Mouse (Mus musculus): Measurements from ENCODE around the gene Ccdc57. TPM values are rescaled to one million over a fixed set of nuclear protein-coding genes. Genes with fewer than 3 reads are reported as not detected.

Gene Ccdc57
- total RNA-seq (2023): 3.4 and 4.2 TPM in 2 replicates

DNA sequence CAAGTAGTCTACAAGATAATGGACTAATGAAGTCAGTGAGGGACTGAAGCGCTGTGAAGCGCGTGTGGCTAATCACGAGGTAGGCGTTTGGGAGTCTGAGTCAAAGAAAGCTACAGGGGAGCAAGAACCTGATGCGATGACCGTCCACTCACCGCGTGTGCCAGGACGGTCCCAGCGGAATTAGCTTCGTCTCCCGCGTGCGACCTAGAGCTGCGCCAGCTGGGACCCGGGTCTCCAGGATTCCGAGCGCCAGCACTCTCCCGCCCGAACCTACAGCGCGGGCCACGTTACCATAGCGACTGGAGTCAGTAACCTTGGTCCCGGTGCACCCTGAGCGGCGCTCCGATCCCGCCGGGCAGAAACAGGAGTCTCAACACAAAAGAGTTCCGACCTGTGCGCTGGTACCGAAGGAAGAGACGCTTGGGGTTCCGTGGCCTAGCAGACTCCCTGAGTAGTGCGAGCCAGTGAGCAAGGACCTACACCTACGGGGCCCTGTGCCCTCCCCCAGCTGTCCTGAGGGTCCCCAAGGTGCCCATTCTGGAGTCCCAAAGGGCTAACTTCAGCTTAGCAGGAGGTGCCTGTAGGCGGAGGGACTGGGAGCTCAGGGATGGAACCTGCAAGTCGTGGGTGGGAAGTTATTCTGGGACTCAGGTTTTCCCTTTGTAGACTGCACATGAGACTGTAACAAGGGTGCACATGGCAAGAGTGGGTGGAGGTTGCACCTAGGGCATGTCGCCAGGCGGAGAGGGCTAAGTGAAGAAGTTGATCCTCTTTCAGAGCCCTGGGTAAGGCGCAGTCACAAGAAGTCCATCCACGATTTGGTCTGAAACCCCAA is at the start of gene Ccdc57:
Gene Ccdc57, minus strand, starts transcription at position 309 of the 835 bp plus-strand sequence.

DNA sequence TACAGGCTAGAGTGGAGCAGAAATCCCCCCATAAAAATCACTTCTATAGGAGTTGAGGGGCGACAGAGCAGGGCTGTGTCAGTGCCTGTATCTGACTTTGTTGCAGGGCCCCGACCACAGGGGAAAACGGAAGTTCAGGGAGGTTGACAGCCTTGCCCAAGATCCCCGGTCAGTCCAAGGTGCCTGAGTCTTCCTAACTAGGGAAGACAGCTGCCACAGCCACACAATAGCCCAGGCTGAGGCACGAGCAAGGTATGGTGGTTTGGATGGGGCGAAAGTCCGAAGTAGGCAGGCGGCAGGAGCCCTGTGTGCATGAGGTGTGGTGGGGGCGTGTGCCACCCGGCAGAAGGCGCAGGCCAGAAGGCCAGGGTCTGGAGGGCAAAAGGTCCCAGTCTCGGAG is 15.7 kb upstream of the Ccdc57 start, which contains the start of gene Slc16a3:
Gene Slc16a3, plus strand, starts transcription at position 153 of the 400 bp plus-strand sequence.

DNA sequence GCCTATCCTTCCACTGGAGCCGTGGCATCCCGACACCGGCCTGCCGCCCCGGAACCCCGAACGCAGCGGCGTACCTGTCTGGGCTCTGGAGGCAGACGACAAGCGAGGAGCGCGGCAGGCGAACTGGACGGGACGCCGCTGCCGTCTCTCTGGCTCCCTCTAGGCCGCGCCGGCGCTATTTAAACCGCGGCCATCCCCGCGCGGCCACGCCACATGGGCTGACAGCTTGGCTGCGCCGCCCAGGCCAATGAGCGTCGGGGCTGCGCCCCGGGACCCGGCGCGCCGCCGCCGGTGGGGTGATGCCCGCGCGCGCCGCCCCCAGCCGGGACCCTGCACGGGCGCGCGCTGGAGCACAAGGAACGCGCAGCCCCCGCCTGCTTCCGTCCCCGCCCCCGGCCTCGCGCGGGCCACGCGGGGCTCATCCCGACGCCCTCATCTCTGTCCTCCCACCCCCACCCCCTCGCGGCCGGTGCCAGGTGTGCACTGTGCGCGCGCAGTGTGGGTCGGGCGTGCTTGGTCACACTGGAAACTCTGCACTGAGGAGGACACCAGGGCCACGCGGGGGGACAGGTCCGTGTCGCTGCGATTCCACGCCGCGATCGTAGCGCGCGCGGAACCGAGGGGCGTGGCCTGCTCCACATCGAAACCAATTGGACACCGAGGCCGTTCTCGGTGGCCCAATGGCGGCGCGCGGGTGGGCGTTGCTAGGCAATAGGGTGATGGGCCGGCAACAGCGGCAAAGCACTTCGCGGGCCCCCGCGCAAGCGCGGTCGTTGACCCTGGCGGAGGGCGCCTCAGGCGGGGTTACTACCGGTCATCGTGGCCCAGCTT is 108.5 kb downstream of the Ccdc57 start, which contains the start of gene Fasn:
Gene Fasn, minus strand, starts transcription at position 592 of the 831 bp plus-strand sequence.

DNA sequence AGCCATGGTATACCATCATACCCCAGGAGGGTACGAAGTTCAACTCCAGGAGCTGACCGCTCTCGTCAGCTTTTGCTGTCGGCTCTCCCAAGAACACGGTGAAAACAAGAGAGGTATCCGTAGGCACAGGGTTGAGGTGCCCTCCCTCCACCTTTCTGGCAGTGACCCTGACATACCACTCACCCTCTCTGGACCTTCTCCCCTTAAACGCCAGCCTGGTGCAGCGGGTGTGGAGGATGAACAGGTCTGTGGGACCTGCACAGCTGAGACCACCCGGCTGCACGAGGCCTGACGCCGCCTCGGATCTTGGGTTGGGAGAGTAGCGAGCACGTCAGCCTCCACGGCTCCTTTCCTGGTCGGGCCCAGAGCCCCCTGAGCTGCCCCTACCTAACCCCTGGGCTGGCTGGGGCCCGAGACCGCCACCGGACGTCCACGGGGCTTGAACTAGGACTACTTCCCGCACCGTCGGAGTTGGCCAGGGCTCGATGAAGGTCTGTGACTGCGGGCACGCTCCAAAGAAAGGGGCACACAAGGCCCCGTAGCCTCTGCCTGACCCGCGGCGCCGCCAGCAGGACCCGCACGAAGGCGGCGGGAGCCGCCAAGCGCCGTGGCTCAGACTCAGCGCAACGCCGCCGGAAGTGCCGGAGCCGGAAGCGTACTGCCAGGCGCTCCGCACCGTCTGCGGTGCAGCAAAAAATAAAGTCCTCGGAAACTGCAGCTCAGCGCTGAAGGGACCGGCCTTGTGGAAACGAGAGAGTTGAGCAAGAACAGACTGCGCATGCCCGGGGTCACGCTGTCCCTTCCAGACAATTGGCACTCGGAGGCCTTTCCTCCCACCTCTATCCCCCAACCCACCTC is 136.7 kb downstream of the Ccdc57 start, which contains the start of gene Dus1l:
Gene Dus1l, minus strand, starts transcription at position 648 of the 858 bp plus-strand sequence.

DNA sequence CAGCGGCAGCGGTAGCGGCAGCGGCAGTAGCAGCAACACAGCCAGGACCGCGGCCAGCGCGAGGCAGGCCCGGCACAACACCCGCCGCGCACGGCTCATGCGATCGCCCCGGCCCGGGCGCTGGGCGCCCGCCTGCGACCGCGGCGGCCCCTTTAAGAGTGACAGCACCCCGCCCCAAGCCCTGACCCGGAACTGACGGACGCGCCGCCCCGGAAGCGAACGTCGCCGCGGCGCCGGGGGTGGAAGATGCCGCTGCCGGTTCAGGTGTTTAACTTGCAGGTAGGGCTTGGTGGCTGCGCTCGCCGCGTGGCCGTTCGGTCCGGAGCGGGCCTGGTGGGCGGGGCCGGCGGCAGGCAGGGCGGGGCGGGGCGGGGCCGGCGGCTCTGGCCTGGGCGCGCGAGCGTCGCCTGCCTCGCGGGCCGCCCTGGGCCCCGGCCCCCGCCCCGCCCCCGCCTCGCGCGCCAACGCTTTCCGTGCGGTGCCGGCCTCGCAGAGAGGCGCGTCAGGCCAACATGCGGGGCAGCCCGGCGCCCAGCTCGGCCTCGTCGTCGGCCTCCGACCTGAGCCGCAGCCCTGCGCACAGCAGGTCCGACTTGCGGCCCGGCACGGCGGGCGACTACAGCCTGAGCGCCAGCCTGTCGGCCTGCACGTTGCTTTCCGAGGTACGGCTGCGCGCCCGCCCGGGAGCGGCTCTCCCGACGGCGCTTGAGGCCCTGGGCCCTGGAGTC is 148.4 kb downstream of the Ccdc57 start, which contains the start of the genes Rfng and Gps1:
Gene Rfng, minus strand, starts transcription at position 144 of the 728 bp plus-strand sequence.
Gene Gps1, plus strand, starts transcription at position 209 of the 728 bp plus-strand sequence.

Other genes with a start within 250 kb of the Ccdc57 start
- 30.2 and 33.5 TPM in 2 replicates for gene Cenpx, start 219.1 kb downstream of the Ccdc57 start, total RNA-seq (2023)
- gene Lrrc45, start 218.9 kb downstream of the Ccdc57 start, total RNA-seq (2023): 9.1 and 10.4 TPM in 2 replicates
- gene Rac3, start 211.4 kb downstream of the Ccdc57 start, total RNA-seq (2023): 0.88 and 1.2 TPM in 2 replicates
- gene Dcxr, start 205.6 kb downstream of the Ccdc57 start, total RNA-seq (2023): 5.6 and 6.1 TPM in 2 replicates
- 2.3 and 2.9 TPM in 2 replicates for gene Cbr2, start 200.8 kb downstream of the Ccdc57 start, total RNA-seq (2023)
- 36.2 and 41.5 TPM in 2 replicates for gene Hmga1b, start 170.1 kb downstream of the Ccdc57 start, total RNA-seq (2023)
- 12.0 and 12.2 TPM in 2 replicates for gene Rfng, start 148.7 kb downstream of the Ccdc57 start, total RNA-seq (2023)
- gene Gps1, start 148.6 kb downstream of the Ccdc57 start, total RNA-seq (2023): 34.8 and 43.3 TPM in 2 replicates
- 23.4 and 32.1 TPM in 2 replicates for gene Dus1l, start 136.5 kb downstream of the Ccdc57 start, total RNA-seq (2023)
- gene Fasn, start 108.3 kb downstream of the Ccdc57 start, total RNA-seq (2023): 18.5 and 25.7 TPM in 2 replicates
- gene Slc16a3, start 15.6 kb upstream of the Ccdc57 start, total RNA-seq (2023): 470 and 646 TPM in 2 replicates
- gene Csnk1d, start 58.5 kb upstream of the Ccdc57 start, total RNA-seq (2023): 144 and 149 TPM in 2 replicates
- 1.8 and 2.3 TPM in 2 replicates for gene Cd7, start 106.5 kb upstream of the Ccdc57 start, total RNA-seq (2023)
- not detected in 2 replicates for gene Sectm1b, start 130.7 kb upstream of the Ccdc57 start, total RNA-seq (2023)
- not detected in 2 replicates for gene Sectm1a, start 148.3 kb upstream of the Ccdc57 start, total RNA-seq (2023)
- not detected in 2 replicates for gene Tex19.2, start 185.8 kb upstream of the Ccdc57 start, total RNA-seq (2023)
- gene Tex19.1, start 213.3 kb upstream of the Ccdc57 start, total RNA-seq (2023): not detected in 2 replicates
- gene Uts2r, start 227.4 kb upstream of the Ccdc57 start, total RNA-seq (2023): not detected in 2 replicates

All from neutrophil, adult 65 days (primary cell).